Mouse (Mus musculus) ES-E14 (cell line): ENCODE data around the gene Usp32.

Source experiments
- CHD2 ChIP-seq: IDR thresholded peaks from 2 replicates; pipeline ENCODE4 v1.6.1; 2014; ENCODE audit warnings: mild to moderate bottlenecking, low read depth, low read length, inconsistent platforms
- HCFC1 ChIP-seq: IDR thresholded peaks from 2 replicates; pipeline ENCODE4 v1.6.1; 2012; ENCODE audit warnings: low read length, inconsistent platforms, borderline replicate concordance; ENCODE audit not compliant: insufficient read depth
- ZC3H11A ChIP-seq: IDR thresholded peaks from 2 replicates; pipeline ENCODE4 v1.6.1; 2012; ENCODE audit warnings: low read depth, mild to moderate bottlenecking, inconsistent platforms, low read length, borderline replicate concordance

GRCm38 (mm10) chr11:84978113-84978512, 161.8 kb downstream of the Usp32 start:
- peak; percentile 63; the same call in 1 of the 2 replicates for TF ChIP-seq ZC3H11A
- TF ChIP-seq HCFC1 = no peak
- TF ChIP-seq CHD2 = no peak
